Mouse (Mus musculus): ENCODE results near the gene Ddb2. TPM values are rescaled to one million over a fixed set of nuclear protein-coding genes. Genes with fewer than 3 reads are reported as not detected.

Ddb2 gene
- 2.2 and 6.0 TPM in 2 replicates for total RNA-seq (2014; rRNA removed; ENCODE audit: low replicate concordance)
- 4.7 and 6.0 TPM in 2 replicates for polyA plus RNA-seq (2015; fragmentation: Nextera tagmentation; extraction: Ambion mirVana)

- Histone ChIP-seq H3K4me2 (ENCODE audit: low read depth, low read length) (peak within 1 kb of the TSS; percentile 72), H3K4me1 (ENCODE audit: control insufficient read depth, insufficient read depth) (no peaks in the 10 kb centered on the region), H3K9me3 (replicated peaks; ENCODE audit: control insufficient read depth, low read length) (no peaks in the 10 kb centered on the region), H3K27me3 (ENCODE audit: control insufficient read depth, insufficient read depth, low read length) (no peaks in the 10 kb centered on the region), H3K27ac (ENCODE audit: low read depth) (peak within 1 kb of the TSS; percentile 89), H3K9ac (replicated peaks; ENCODE audit: low read depth, low read length) (peak within 1 kb of the TSS; percentile 54), H3K36me3 (replicated peaks; ENCODE audit: control insufficient read depth, insufficient read depth, low read length) (0 out of 2 replicates have a peak, but pooled peaks cover 5% of the 10 kb centered on the region), H3K4me3 (ENCODE audit: low read depth, low read length) (peak within 1 kb of the TSS; percentile 53)
- ATAC-seq (ENCODE audit: insufficient read depth, low read depth) (peak; percentile 99), DNase-seq (ENCODE audit: low spot score) (peak; percentile 97)
- WGBS = under 1% methylated on average over 48 of the region's 48 CpGs
- peak; percentile 70; the same call in 1 of the 2 replicates for TF ChIP-seq EP300 (IDR thresholded peaks at IDR 0.05; ENCODE audit: low read depth)
- no peak; the same call in 1 of the 2 replicates for TF ChIP-seq CTCF (IDR thresholded peaks at IDR 0.05; ENCODE audit: low read depth)
These were observed at the start of gene Ddb2 for GRCm38 (mm10) chr2:91236601-91237510. Gene Ddb2 (minus strand): TSS chr2:91236982.

GRCm38 (mm10) chr2:91285885-91286505, 49.2 kb upstream of the Ddb2 start:
- Histone ChIP-seq H3K27me3 (ENCODE audit: control insufficient read depth, insufficient read depth, low read length) (no peaks in the 10 kb centered on the region), H3K36me3 (replicated peaks; ENCODE audit: control insufficient read depth, insufficient read depth, low read length) (no peaks in the 10 kb centered on the region), H3K4me2 (ENCODE audit: low read depth, low read length) (no peak overlapping the region), H3K27ac (ENCODE audit: low read depth) (no peak overlapping the region), H3K4me1 (ENCODE audit: control insufficient read depth, insufficient read depth) (no peaks in the 10 kb centered on the region), H3K4me3 (ENCODE audit: low read depth, low read length) (no peak overlapping the region), H3K9me3 (replicated peaks; ENCODE audit: control insufficient read depth, low read length) (no peaks in the 10 kb centered on the region), H3K9ac (replicated peaks; ENCODE audit: low read depth, low read length) (no peak overlapping the region)
- TF ChIP-seq CTCF (IDR thresholded peaks at IDR 0.05; ENCODE audit: low read depth) (peak; percentile 88), EP300 (IDR thresholded peaks at IDR 0.05; ENCODE audit: low read depth) (no peak)
- WGBS = 13% methylated on average over 7 of the region's 7 CpGs
- DNase-seq (ENCODE audit: low spot score) (peak; percentile 74), ATAC-seq (ENCODE audit: insufficient read depth, low read depth) (no peak)

- ATAC-seq (ENCODE audit: insufficient read depth, low read depth) (no peak), DNase-seq (ENCODE audit: low spot score) (no peak)
- H3K27me3 ChIP-seq (ENCODE audit: control insufficient read depth, insufficient read depth, low read length) = no peaks in the 10 kb centered on the region
- H3K4me1 ChIP-seq (ENCODE audit: control insufficient read depth, insufficient read depth) = no peaks in the 10 kb centered on the region
- H3K4me2 ChIP-seq (ENCODE audit: low read depth, low read length) = no peak overlapping the region
- H3K4me3 ChIP-seq (ENCODE audit: low read depth, low read length) = no peak overlapping the region
- no peaks in the 10 kb centered on the region for H3K36me3 ChIP-seq (replicated peaks; ENCODE audit: control insufficient read depth, insufficient read depth, low read length)
- H3K27ac ChIP-seq (ENCODE audit: low read depth) = no peak overlapping the region
- H3K9ac ChIP-seq (replicated peaks; ENCODE audit: low read depth, low read length) = no peak overlapping the region
- 49% methylated on average over 13 of the region's 13 CpGs for WGBS
- TF ChIP-seq CTCF (IDR thresholded peaks at IDR 0.05; ENCODE audit: low read depth) (no peak), EP300 (IDR thresholded peaks at IDR 0.05; ENCODE audit: low read depth) (no peak)
- no peaks in the 10 kb centered on the region for H3K9me3 ChIP-seq (replicated peaks; ENCODE audit: control insufficient read depth, low read length)
These were observed 47.8 kb upstream of the Ddb2 start for GRCm38 (mm10) chr2:91284375-91285199.

- H3K27me3 ChIP-seq (ENCODE audit: control insufficient read depth, insufficient read depth, low read length) = no peaks in the 10 kb centered on the region
- no peaks in the 10 kb centered on the region for H3K4me1 ChIP-seq (ENCODE audit: control insufficient read depth, insufficient read depth)
- no peaks in the 10 kb centered on the region for H3K36me3 ChIP-seq (replicated peaks; ENCODE audit: control insufficient read depth, insufficient read depth, low read length)
- H3K4me3 ChIP-seq (ENCODE audit: low read depth, low read length) = no peak overlapping the region
- no peak overlapping the region for H3K27ac ChIP-seq (ENCODE audit: low read depth)
- H3K4me2 ChIP-seq (ENCODE audit: low read depth, low read length) = no peak overlapping the region
- WGBS = 68% methylated on average over 3 of the region's 3 CpGs
- H3K9ac ChIP-seq (replicated peaks; ENCODE audit: low read depth, low read length) = no peak overlapping the region
- H3K9me3 ChIP-seq (replicated peaks; ENCODE audit: control insufficient read depth, low read length) = no peaks in the 10 kb centered on the region
- TF ChIP-seq EP300 (IDR thresholded peaks at IDR 0.05; ENCODE audit: low read depth) = no peak
- no peak for TF ChIP-seq CTCF (IDR thresholded peaks at IDR 0.05; ENCODE audit: low read depth)
- no peak for DNase-seq (ENCODE audit: low spot score)
- no peak for ATAC-seq (ENCODE audit: insufficient read depth, low read depth)
These were observed 47.2 kb upstream of the Ddb2 start for GRCm38 (mm10) chr2:91283972-91284371.

GRCm38 (mm10) chr2:91281366-91281765, 44.6 kb upstream of the Ddb2 start:
- TF ChIP-seq CTCF (IDR thresholded peaks at IDR 0.05; ENCODE audit: low read depth) = no peak
- no peak for TF ChIP-seq EP300 (IDR thresholded peaks at IDR 0.05; ENCODE audit: low read depth)
- ATAC-seq (ENCODE audit: insufficient read depth, low read depth) (peak; percentile 57), DNase-seq (ENCODE audit: low spot score) (no peak)
- Histone ChIP-seq H3K4me1 (ENCODE audit: control insufficient read depth, insufficient read depth) (no peaks in the 10 kb centered on the region), H3K27me3 (ENCODE audit: control insufficient read depth, insufficient read depth, low read length) (no peaks in the 10 kb centered on the region), H3K4me3 (ENCODE audit: low read depth, low read length) (no peak overlapping the region), H3K27ac (ENCODE audit: low read depth) (no peak overlapping the region), H3K9me3 (replicated peaks; ENCODE audit: control insufficient read depth, low read length) (no peaks in the 10 kb centered on the region), H3K36me3 (replicated peaks; ENCODE audit: control insufficient read depth, insufficient read depth, low read length) (peaks cover 9% of the 10 kb centered on the region), H3K4me2 (ENCODE audit: low read depth, low read length) (no peak overlapping the region), H3K9ac (replicated peaks; ENCODE audit: low read depth, low read length) (no peak overlapping the region)
- 51% methylated on average over 5 of the region's 5 CpGs for WGBS

Measured in heart, postnatal 0 days (tissue).